Mouse (Mus musculus) gastrocnemius, postnatal 10 days (tissue): ENCODE measurements around the gene Kat6b. TPM values are rescaled to one million over a fixed set of nuclear protein-coding genes. Genes with fewer than 3 reads are reported as not detected.
"Not testable (repeated sequence)": the region's sequence is repeated elsewhere in the genome, so short reads cannot be mapped to it uniquely, and the experiment has no call there.

Experiments
- DNase-seq: peaks from one replicate; pipeline ENCODE4 v3.0.0; 2021; ENCODE audit warnings: mixed read lengths
- total RNA-seq, 2 experiments: library from RNA; stranded (reverse); gene quantifications; 2 replicates each; pipeline ENCODE4 v1.2.3; 2021

The Kat6b gene
- total RNA-seq, 2 experiments from 2014 or later, result 24.1 to 31.6 TPM

DNA sequence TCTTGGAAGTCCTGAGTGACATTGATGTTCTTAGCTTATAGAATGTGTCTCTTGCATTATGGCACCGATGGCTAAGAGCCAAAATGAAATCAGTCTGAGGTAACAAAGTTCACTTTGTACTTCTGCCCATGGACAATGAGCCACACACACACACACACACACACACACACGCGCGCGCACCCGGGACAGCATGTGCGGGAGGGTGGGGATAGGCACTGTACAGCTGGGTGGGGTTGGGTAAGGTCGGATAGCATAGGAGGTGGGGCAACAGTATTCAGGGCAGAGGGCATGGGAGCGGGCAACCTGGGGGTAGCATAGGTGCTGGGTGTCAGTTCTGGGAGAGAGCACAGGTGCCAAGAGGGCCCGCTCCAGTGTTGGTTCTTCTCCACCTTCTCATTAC is 3.5 kb downstream of the Kat6b start:
- no peak for DNase-seq

DNA sequence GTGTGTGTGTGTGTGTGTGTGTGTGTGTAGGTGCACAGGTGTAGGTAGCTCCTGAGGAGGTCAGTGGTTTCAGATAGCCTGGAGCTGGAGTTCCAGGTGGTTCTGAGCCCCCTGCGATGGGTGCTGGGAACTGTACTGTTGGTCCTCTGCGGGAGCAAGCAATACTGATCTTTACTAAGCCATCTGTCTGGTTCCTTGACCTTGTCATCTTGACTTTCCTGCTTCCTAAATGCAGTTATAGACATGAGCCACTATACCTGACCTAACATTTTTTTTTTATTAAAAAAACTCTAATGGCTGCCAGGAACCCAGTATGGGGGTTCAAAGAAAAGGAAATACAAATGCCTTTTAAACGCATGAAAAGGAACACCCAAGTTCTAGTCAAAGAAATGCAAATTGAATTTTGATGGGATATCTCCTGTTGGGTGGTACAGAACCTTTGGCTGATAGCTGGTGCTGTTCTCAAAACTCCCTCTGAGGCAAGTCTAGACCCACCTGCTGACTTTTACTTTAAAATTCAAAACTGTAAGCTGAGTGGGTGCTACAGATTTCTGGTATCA is 4.8 kb downstream of the Kat6b start:
- no peak for DNase-seq

DNA sequence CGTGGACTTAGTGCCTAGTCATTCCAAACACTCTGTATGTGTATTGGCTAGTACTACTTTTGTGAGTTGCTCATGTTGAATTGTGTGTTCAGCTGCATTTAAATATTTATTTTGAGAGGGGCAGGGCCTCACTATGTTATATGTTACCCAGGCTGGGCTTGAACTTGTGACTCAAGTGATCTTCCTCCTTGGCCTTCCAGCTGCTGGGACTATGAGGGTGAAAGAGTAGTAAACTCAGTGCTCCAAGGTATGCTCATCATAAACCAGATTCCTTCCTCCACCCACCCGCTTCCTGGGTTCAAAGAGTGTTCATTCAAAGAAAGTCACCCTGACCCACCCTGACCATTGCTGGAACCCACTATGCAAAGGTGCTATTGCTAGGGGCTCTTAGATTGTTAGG is 5.9 kb downstream of the Kat6b start:
- DNase-seq, result not testable (repeated sequence)

DNA sequence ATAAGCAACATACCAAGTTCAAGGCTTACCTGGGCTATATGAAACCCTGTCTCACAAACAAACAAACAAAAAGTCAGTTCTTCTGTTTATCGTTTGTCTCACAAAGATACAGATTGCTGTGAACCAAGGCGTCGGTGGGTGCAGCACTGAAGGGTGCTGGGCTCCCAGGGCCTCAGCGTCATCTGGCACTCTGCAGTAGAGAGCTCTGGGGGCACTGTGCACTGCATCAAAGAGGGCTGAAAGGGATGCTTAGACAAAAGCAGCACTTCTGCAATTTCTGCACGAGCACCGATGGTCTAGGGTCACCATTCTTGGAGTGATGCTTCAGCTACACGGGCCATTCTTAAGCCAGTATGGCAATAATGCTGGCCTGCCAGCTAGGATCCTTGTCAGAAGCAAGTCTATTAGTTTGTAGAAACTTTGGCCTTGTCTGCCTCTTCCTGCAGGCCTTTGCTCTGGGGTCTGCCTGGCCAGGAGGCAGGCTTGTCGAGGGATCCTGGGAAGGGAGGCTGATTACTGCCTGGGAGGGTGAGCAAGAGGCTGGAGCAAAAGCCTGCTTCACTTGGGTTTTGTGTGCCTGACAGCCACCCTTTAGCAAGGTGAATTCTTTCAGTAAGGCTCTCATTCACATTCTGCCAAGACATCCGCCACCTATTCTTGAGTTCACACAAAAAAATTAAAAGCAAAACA is 7.3 kb downstream of the Kat6b start:
- DNase-seq, result not testable (repeated sequence)

DNA sequence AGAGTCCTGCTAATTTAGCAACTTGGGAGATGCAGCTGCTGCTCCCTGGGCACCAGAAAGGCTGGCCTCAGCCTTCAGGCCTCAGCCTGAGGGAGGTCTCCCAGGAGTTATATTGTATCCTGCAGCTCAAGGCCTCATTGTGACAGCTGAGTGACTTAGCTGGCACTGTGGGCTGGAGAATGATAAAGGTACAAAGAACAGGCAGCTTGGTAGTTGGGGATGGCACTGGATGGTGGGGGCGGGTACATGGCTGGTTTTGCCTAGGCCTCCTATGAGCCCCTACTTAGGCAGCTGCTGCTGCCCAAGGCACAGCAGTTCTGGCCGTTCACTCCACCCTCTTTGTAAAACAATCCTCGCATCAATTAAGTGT is 7.9 kb downstream of the Kat6b start:
- DNase-seq, result no peak

DNA sequence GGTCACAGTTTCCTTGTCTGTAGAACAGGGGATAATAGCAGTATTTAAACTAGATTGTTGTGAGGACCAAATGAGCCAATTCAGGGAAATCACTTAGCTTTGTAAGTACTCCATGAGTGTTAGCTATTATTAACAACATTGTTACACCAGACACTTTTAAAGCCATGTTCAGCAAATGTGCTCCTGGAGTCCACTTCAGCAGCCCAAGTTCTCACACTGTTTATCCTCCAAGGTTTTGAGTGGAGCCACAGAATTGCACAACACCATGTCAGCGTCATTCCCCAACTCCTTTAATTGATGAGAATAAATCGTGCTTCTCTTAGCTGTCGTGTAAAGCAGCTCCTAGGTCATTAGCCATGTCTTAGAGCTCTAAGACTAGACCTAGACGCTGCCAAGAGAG is 8.9 kb downstream of the Kat6b start:
- DNase-seq, result no peak

DNA sequence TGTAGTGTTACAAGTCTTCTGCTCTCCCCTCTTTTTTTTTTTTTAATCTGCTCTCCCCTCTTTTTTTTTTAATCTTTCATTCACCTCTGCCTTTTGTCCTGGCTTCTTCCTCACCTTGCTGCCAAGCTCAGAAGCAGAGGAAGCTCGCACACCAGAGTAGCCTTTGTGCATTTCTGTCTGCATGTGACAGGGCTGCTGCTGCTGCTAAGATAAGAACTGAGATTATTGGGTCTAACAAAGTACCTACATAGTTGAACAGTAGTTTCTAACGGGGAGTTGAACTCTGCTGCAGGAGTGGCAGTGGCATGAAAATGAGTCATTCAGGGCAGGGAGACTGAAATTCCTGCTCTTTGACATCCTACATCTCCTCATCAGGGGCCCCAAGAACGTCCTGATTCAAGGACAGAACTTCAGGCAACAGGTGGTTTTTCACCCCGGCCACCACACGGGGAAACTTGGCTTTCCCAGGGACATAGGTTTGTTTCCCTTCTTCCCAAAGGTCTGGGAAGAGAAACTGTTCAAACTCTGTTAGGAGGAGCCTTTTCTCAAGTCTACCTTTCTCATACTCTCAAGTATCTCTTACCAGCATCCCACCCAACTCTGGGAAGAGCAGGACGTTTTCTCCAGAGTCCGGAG is 17.2 kb downstream of the Kat6b start:
- DNase-seq, result no peak

DNA sequence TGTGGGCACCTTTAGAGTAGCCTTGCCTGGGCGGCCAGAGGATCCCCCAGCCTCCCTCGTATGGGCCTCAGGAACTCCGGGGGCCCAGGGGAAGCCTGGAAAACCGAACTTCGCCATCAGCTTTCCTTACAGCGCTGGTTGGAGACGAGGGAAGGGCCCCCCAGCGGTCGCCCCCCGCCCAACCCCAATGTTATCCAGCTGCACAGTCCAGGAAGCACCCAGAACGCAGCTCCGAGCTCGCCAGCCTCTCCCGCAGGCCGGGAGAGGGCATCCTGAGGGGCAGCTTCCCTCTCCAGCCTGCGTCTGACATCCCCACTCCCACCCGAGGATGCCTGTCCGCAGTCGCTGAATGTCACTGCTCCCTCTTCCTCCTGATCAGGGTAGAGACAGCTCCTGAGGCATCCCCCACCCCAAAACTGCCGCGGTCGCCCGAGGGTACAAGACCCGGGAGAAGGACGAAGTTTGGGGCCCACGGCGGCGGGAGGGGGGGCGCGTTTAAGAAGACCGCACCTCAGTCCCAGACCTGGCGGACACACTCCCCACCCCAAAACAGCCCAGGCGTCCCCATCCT is 17.9 kb downstream of the Kat6b start:
- DNase-seq, result peak; percentile 51

DNA sequence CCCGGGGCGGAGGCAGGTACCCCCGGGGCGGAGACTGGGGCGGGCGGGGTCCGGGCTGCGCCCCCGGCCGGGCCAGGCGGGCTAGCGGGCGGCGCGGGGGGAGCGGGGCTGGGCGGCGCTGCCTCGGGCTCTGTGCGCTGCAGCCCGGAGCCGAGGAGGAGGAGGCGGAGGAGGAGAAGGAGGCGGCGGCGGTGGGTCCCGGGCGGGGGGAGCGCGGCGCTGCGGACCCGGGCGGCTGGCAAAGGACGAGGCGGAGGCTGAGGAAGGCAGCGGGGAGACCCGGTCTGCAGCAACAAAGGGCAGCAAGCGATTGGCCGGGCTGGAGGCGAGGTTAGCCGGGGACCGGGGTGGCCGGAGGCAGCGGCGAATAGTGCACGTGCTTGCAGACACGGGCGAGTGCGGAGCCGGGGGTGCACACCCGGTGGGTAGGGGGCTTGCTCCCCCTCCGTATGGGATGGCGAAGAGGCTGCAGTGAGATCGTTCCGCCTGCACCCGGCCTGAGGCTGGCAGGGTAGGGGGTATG is 18.5 kb downstream of the Kat6b start:
- DNase-seq, result peak; percentile 74

DNA sequence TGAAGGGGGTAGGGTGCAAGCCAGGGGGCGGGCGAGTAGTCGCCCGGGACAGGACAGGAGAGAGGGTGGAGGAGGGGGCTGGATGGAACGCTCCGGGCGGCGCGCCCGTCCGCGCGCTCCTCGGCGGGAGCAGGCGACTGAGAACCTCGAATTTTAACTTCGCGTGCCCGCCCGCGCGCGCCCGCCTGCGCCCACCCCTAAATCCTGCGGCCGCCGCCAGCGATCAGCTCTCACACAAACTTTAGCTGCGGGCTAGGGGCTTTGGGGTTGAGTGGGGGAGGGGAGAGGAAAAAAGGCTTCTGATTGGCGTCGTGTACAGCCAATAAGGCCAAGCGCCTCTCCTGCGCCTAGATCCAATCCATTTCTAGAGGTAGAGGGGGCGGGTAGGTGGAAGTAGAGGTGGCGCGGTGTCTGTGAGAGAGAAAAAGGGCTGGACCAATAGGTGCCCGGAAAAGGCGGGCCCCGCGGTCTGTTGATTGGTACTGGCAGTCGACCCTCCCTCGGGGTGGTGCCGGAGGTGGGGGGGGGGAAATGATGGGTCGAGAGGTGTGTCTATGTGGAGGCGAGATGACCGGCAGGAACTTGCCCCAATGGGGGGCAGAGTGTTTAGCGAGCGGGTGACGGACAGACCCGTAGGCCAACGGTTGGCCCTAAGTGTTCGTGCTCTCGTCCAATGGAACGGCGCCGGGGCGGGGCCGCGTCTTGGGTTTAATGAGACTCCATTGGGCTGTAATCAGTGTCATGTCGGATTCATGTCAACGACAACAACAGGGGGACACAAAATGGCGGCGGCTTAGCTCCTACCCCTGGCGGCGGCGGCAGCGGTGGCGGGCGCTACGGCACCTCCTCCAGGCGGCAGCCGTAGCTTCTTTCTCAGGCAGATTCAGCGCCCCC is 19.2 kb downstream of the Kat6b start:
- peak; percentile 99 for DNase-seq

DNA sequence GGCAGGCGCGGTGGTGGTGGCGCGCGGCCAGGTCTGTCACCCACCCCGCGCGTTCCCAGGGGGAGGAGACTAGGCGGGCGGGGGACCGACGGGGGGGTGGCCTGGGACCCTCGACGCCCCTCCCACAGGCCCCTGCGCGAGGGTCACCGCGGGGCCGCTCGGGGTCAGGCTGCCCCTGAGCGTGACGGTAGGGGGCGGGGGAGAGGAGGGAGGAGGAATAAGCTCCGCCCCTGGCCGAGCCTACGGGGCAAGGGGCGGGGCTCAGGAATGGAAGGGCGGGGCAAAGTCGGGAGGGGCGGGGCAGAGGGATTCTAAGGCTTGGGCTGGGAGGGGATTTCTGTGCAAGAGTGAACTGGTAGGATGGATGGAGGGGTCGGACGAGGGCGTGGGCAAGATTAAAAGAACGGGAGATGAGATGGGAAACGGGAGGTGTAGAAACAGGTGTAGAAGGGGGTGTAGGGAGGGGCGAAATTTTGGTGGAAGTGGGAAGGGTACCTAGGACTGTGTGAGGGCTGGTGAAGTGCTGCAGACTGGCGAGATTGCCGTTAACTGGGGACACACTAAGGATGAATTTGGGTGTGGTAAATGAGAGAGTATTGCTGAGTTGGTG is 19.9 kb downstream of the Kat6b start:
- DNase-seq, result peak; percentile 92

DNA sequence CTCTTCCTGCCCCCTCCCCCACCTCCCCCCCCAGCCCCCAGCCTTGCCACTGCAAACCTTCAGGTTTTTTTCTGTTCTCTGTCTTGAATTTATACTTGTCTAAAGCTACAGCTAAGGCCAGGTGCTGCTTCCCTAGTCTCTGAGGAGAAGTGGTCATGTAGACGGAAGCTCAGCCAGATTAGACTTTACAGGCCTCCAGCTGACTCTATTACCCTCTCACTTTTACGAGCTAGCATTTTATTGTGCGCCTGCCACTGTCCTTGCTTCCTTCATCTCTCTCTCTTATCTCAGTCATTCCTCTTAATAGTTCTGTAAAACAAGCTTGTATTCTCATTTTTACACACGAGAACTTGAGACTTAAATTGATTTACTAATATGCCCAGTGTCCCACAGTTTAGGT is 23.8 kb downstream of the Kat6b start:
- DNase-seq, result no peak

DNA sequence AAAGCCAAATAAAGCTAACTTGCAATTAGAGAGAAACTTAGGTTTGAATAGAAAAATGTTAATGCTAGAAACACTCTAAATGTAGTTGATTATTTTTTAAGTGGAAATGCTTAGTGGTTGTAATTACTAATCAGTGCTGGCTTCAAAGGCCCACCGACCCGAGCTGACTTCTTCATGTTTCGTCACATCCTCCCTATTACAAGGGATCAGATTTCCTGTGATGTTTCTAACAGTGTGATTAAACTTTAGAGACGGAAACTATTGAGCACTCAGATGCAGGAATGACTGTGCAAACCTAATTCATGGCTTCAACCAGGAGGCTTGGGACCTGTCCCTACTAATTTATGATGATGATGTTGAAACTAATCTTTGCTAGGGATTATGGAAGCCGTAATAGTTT is 25.8 kb downstream of the Kat6b start:
- DNase-seq, result no peak

DNA sequence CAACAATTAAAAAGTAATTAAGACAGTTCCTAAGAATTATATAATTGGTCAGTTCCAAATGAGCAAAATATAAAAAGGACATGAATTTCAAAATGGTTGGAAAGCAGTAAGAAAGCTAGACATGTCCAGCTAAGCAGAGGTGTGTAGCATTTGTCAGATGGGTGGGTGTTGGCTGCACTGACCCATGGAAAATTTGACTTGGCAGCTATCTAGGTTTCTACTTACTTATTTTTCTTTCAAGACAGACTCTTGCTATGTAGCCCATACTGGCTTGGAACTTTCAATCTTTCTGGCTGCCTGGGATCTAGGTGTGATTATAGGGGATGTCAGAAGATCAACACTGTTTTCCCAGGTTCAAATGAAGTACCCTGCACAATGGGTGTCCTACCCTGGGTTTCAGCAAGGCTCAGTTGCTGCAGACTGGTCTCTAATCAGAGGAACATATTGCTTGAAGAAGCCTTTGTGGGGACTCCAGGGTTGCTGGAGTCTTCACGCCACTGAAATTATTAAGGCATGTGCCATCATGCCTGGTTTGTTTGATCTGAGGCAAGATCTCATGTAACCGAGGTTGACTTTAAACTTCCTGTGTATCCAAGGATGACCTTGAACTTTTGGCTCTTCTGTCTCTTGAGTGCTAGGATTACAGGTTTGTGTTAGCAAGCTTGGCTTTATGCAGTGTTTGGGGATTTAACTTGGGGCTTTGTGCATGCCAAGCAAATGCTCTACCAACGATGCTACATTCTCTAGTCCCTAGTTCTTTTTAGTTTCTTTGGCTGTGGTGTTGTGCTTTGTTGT is 28.1 kb downstream of the Kat6b start:
- DNase-seq, result no peak

DNA sequence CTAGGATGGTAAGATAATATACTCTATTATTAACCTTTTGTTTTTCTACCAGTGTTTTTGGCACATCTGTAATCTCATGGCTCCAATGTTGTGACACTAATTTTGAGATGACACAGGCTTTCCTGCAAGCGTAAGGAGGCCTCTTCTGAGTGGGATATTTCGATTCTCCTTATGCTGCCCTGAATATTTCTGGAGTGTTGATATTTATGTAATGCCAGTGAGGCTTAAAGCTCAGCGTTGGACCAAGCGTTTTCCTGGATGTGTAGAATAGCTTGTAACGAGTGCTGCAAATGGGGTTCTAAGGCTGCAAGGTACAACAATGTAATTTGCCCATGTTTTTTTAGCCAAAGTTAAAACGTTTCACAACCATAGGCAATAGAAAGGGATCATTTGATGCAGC is 30.2 kb downstream of the Kat6b start:
- no peak for DNase-seq

DNA sequence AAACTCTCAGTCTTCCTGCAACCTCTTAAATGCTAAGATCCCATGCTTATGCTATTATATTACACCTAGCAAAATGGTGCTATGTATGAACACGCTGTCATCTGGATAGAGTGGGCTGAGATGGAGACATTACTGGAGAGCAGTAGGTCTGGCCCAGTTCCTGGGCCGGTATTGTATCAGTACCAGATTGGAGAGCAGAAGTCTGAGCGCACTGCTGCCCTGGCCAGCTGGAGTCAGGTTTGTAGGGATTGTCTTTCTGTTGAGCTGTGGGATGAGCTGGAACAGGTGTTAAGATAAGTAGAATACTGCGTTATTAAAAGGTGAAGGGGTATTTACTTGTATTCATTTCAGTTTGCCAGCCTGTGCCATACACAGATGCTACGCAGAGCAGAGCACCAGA is 34.3 kb downstream of the Kat6b start:
- DNase-seq, result no peak

DNA sequence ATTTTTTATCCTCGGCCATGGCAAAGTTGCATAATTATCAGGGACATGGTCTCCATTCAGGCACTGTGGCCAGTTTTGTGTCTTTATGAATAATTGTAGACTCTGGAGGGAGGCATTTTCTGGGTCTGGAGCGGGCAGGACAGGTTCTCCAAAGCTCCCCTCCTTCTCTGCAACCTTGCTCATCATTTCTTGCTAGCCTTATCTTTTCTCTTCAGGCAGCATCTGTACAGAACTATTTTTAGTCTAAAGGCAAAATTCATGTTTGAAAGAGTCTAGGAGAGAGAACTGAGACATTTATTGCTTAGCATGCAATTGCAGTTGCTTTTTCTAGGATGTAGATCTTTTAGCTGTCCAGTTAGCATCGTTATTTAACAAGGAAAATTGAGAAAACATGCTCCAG is 38.1 kb downstream of the Kat6b start:
- no peak for DNase-seq

DNA sequence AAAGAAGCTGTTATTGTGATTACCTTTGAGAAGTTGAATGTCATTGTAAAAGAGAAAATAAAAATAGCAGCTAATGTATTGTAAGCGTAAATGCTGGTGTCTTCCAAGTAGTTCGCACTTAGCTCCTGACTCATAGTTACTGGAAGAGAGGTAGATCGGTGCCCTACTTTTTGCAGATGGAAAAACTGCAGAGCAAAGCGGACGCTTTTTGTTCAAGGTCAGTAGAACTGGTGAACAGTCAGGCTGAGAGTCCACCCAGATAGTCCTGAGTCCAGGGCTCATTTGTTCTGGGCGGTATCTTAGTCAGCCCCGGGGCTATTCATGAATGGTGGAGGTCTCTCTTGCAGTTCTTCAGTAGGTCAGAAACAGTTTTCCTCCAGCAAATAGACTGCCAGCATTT is 39.3 kb downstream of the Kat6b start:
- DNase-seq, result no peak

DNA sequence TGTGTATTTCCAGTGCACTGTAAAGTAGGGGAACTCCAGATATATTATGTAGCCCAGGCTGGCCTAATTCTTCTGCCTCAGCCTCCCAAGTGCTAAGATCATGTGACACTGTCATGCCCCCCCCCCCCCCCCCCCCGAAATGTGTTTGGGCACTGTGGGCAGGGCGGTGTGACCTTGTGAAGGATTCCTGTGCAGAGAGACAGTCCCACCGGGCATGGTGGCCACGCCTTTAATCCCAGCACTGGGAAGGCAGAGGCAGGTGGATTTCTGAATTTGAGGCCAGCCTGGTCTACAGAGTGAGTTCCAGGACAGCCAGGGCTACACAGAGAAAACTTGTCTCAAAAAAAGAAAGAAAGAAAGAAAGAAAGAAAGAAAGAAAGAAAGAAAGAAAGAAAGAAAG is 40.3 kb downstream of the Kat6b start:
- not testable (repeated sequence) for DNase-seq

DNA sequence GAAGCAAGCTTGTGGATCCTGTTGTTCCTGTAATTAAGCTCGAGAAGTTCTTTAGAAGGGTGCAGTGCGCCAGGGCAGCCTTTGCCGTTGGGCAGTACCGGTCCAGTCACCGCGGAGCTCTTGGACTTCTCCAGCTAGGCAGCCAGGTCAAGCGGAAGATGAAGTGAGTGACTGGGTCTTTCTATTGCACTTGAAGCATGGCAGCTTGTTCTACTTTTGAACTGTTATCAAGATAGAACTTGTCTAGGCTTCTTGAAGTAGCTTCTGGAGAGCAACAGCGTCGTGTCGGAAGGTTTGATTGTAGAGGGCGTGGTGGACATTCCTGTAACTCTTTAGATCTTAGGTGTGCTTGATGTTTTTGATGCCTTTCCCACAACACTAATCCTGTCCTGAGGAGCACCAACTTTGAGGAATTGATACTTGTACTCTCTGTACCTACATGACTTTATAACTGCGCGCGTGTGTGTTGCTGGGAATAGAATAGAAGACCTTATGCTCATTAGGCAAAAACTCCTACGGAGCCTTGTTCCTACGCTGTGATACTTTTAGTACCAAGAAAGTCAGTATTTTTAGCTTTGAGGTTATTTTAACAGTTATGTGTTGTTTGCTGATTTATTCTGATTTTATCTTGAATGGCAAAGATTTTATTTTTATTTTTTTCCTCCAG is 41.2 kb downstream of the Kat6b start:
- DNase-seq, result no peak

DNA sequence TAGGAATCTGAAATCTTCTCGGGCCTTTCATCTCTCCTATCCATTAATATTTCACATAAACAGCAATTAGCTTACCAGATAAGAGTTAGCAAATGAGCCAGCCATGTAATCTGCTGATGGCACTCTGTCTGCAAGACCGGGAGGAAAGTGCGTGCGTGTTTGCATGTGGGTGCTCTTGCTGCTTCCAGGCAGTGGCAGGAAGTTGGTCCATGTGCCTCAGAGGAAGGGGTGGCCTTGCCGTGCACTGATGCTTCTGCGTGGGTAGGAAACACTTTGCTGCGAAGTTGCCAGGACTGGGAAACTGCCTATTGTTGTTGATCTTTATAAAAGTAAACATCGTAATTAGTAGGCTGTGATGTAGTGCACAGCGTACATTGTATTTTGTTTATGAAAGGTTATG is 42.0 kb downstream of the Kat6b start:
- DNase-seq, result no peak
